Mouse (Mus musculus): ENCODE data around the gene Kcna2. TPM values are rescaled to one million over a fixed set of nuclear protein-coding genes. Genes with fewer than 3 reads are reported as not detected.
A peak's percentile ranks its signal among the peaks of the same experiment; 100 is the strongest.

The Kcna2 gene
- polyA plus RNA-seq (2017; shearing (Covaris generic)) = under 1 TPM; 0.10 to 0.13 TPM

DNA sequence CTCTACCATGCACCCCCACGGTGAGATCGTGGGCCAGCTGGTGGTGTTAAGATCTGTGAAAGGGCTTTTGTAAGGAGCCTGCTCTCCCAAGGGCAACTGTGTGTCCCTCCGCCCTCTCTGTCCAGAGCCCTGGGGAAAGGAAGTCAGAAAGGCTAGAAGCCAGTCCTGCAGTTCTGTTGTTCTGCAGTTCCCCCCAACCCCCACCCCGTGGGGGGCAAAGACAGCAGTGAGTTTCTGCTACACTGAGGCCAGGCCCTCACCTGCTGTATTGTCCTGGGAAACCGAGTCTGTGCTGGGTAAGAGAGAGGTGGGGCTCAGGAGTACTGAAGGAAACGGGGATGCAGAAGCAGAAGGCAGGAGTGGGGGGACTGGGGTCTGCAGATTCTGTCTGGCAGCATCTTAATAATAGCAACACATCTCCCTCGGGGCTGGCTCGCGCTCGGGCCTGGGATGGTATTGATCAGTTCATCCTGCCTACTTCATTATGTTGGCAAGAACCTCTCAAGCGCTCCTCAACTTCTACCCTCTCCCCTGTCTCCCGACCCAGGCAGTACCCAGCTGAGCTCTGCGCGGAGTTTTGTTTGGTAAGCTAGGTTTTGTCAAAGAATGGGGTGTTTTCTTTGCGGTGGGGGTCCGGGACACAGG lies at the start of gene Kcna2:
TSS of gene Kcna2 (plus strand) at position 336 of the 645 bp plus-strand sequence.
- no peak for ATAC-seq

- peak; percentile 68 for ATAC-seq
These were observed 39.5 kb upstream of the Kcna2 start for GRCm38 (mm10) chr3:107061468-107061867.

- ATAC-seq = peak; percentile 79
These were observed 38.2 kb upstream of the Kcna2 start for GRCm38 (mm10) chr3:107062771-107063170.

GRCm38 (mm10) chr3:107065510-107066095 lies 35.3 kb upstream of the Kcna2 start:
- no peak for ATAC-seq

DNA sequence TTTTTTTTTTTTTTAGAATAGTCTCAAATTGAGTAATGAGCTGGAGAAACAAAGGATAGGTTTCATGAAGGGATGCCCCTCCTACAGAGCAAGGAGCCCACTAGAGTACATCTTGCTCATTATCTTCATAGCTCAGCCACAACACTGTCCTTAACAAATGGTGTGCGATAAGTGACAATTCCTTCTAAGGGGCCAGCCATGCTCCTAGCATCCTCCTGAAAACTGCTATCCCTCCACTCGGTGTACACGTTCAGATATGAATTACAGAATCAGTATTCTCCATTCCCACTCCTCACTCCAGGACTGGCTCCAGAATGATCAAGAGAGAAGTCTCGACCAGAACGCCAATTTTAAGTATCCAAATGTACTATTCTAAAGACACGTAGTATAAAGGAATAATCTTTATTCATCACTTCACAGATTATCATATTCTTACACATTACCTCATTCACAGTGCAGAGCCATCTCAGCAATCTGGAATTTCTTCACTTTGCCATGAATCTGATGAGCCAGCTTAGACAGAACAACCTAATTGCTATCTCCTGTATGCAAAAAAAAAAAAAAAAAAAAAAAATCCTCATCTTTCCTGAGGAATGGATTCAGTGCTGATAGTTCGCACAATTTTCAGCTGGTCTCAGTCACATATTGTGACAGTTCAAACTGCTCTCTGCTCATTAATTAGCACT lies 34.6 kb upstream of the Kcna2 start:
- ATAC-seq = no peak

- no peak for ATAC-seq
These were observed 33.7 kb upstream of the Kcna2 start for GRCm38 (mm10) chr3:107067245-107067644.

GRCm38 (mm10) chr3:107073863-107074262 lies 27.1 kb upstream of the Kcna2 start:
- no peak for ATAC-seq

DNA sequence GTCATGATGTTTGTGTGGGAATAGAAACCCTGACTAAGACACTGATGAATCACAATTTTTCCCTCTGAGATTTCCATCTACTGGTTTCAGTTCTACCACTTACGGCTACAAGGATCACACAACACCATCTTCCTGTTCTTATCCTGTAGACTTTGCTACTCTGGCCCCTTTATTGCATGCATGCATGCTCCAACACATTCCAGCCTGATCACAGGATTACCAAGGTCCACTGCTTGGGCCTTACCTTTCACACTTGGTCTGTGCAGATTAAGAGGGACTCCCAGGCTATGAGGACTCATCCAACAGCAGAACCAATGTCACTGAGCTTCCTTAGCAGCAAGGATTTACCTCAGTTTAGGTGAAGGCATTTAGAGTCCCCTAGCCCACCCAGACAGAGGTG lies 25.2 kb upstream of the Kcna2 start:
- ATAC-seq = no peak

- peak; percentile 80 for ATAC-seq
These were observed 24.3 kb upstream of the Kcna2 start for GRCm38 (mm10) chr3:107076658-107077057.

- ATAC-seq = no peak
These were observed 23.8 kb upstream of the Kcna2 start for GRCm38 (mm10) chr3:107077101-107077500.

DNA sequence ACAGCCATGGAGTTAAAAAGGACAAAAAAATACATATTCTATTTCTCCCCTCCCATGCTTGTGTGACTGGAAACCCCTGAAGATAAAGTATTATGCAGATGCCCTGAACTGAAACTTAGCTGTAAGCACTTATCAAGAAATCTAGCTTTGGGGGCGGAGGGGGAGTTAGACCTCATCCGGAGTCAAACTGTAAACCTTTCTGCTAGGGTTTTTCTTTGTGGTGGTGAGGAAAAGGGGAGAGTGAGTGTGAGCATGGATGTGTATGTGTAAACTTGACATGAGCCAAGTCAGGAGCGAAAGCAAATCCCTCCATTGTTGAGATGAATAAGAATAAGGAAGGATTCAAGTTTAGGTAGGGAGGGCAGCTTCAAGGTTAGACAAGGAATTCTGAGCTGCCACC lies 20.1 kb upstream of the Kcna2 start:
- peak; percentile 63 for ATAC-seq

DNA sequence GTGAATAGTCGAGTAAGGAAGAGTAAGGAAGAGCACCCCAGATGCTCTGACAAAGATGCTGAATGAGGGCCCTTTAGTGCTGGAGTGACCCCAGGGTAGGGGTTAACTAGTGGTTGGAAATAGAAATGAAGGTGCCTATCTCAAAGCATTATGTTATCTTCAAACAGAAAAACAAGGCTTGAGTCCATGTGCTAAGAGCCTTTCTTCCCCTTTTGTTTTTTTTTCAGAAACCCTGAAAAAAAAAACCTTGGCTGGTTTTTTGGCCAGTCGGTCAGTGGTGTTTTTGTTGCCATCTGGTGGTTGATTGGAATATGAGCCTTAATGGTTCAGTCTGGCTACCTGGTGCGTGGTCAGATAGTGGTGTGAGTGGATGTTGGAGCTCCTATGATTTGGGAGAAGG lies 19.7 kb upstream of the Kcna2 start:
- ATAC-seq = no peak

- ATAC-seq = peak; percentile 77
These were observed 16.4 kb upstream of the Kcna2 start for GRCm38 (mm10) chr3:107084586-107084985.

DNA sequence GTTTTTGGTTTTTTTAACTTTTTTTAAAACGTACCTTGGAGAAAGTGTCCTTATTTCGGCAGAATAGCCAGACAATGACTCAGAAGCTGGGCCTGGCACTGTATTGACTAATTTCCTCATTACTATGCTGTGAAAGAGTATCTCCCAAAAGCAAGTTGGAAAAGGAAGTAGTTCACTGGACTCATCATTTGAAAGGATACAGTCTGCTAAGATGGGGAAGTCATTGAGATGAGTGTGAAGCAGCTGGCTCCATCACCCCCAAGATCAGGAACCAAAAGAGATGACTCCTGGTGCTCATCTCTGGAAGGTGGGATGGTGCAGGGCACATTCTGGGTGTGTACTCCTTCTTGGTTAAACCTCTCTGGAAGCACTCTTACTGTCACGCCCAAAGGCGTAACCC lies 13.5 kb upstream of the Kcna2 start:
- ATAC-seq = no peak

DNA sequence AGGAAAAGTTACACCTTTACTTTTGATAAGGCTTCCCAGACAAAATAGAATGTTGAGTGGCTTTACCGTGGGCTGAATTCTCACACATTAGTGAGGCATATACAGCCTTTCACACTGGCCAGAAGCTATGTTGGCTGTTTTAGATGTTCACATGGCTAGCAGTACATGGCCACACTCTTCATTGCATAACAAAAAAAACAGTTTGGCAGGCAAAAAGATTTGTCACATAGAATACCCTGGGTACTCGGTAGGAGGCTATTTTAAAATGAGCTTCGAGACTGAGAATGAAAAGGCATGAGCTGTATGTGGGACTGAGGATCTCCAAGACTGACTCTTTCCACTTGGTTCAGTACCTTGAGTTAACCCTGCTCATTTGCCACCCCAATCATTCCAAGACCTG lies 12.1 kb upstream of the Kcna2 start:
- no peak for ATAC-seq

DNA sequence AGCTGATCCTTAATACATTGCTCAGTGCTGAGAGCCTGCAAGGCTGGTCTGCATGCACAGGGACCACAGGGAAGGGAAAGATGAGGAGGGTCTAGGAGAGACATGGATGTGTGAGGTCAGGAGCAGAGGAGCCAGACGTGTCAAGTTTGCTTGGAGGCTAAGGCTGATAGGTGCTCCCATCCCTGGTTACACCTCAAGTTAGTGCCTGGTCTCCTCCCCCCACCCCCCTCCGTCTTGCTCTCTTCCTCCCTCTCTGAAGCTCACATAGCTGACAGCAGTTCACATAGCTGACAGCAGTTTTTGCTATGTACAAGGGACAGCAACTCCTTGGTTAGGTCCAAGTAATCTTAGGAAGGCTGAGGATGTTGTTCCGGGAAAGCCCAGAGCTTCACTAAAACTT lies 11.5 kb upstream of the Kcna2 start:
- ATAC-seq = no peak

DNA sequence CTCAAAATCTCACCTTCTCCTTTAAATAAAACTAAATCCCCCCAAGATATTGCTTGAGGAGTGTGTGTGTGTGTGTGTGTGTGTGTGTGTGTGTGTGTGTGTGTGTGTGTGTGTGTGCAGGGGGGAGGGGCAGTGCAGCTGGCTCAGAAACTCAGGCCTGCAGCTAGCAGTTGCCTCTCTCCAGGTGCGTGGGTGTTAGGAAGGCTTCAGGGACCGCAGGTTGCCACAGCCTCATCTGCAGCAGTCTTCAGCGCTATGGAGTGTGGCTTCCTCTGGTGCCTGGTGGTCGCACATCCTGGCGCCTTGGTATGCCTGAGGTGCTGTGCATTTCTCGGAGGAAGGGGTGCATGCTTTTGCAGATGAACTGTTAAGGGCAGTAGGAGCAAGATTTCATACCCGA lies 10.9 kb upstream of the Kcna2 start:
- ATAC-seq = peak; percentile 78

DNA sequence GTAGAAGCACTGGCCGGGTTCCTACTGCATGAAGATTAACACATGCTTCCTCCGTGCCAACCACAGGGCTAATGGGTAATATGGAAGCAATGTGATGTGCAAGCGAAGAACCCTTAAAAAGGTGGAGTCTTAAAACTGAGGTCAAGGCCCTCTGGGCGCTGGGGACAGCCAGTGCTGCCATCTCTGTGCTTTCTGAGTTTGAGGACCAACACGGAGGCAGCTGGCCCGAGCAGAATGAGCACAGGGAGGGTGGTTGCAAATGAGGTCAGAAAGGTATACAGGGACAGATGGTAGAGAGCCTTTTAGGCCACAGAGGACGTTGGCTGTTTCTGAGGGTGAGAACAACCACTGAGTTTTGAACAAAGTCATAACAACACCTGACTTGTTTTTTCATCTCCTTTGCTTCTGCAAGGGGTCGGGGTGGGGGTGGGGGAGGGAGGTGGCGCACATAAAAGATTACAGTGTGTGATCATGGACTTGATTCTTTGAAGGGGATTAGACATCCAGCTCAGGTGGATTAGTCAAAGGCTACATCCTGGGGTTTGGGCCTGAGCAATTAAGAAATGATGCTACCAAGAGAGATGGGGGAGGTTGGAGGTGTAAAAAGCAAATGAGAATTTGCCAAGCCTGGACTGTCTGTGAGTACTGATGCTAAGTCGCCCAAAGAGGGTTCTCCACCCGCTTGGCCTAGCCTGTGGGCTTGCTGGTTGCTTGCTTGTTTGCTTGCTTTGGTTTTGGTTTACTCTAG lies 10.4 kb upstream of the Kcna2 start:
- ATAC-seq = peak; percentile 21

DNA sequence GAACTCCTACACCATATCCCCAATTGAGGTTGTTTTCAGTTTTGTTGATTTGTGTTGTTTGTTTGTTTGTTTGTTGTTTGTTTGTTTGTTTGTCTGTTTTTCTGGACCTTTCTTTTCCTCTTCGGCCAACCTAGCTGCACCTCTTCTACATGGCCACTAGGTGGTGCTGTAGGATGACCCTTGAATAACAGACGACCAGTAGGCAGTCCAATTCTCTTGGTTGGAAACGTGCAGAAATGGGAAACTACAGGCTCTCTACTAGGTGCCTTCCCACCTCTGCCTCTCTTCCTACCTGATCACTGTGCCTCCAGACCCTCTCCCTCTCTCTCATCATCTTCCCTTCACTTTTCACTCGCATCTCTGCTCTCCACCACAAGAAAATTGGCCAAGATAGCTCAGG lies 6.9 kb upstream of the Kcna2 start:
- no peak for ATAC-seq

DNA sequence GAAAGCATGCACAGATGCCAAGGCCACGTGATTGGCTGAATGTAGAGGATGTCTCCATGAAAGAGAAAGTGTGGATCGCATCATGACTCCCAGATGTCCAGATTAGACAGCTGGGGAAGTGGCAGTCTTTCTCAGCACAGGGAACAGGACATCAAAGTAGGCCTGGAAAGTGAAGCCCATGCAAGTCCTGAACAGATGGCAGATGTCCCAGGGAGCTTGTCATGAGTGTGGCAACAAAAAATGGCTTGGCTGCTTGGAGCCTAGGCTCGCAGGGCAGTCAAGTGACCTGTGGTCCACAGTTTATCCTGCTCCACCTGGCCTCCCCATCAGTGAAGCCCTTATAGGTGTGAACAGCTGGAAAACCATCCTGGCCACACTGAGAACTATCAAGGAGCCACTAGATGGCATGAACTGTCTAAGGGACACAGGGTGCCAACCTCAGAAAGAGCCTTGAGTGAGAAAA lies 4.6 kb upstream of the Kcna2 start:
- ATAC-seq = no peak

- ATAC-seq = peak; percentile 74
These were observed 1.1 kb upstream of the Kcna2 start for GRCm38 (mm10) chr3:107099866-107100265.

- no peak for ATAC-seq
These were observed 475 bp downstream of the Kcna2 start for GRCm38 (mm10) chr3:107101456-107101786.
